Mouse (Mus musculus): ENCODE results near the gene Cpsf7. TPM values are rescaled to one million over a fixed set of nuclear protein-coding genes. Genes with fewer than 3 reads are reported as not detected.

The Cpsf7 gene
- polyA plus RNA-seq, 1 experiment from 2014 or later = 49.6 TPM

- 89% methylated on average over 8 of the region's 8 CpGs for WGBS
- H3K9me3 ChIP-seq (replicated peaks) = no peaks in the 10 kb centered on the region
These were observed 62.2 kb downstream of the Cpsf7 start for GRCm38 (mm10) chr19:10587231-10587630.

GRCm38 (mm10) chr19:10589127-10589857 lies 64.2 kb downstream of the Cpsf7 start:
- H3K9ac ChIP-seq = no peak overlapping the region
- ATAC-seq (replicated peaks; ENCODE audit: low FRiP score) = no peak
- no peaks in the 10 kb centered on the region for H3K4me1 ChIP-seq
- H3K36me3 ChIP-seq = peaks cover 21% of the 10 kb centered on the region
- H3K4me3 ChIP-seq (replicated peaks) = no peak overlapping the region
- H3K4me2 ChIP-seq = no peak overlapping the region
- WGBS = 58% methylated on average over 5 of the region's 5 CpGs
- H3K27ac ChIP-seq = no peak overlapping the region
- H3K9me3 ChIP-seq (replicated peaks) = no peaks in the 10 kb centered on the region
- no peaks in the 10 kb centered on the region for H3K27me3 ChIP-seq

More at GRCm38 (mm10) chr19:10587231-10587630, 62.2 kb downstream of the Cpsf7 start:
- ATAC-seq (replicated peaks; ENCODE audit: low FRiP score) = no peak
- H3K27me3 ChIP-seq = no peaks in the 10 kb centered on the region
- no peak overlapping the region for H3K4me2 ChIP-seq
- no peak overlapping the region for H3K4me3 ChIP-seq (replicated peaks)
- H3K27ac ChIP-seq = no peak overlapping the region
- H3K4me1 ChIP-seq = no peaks in the 10 kb centered on the region
- H3K36me3 ChIP-seq = peaks cover 17% of the 10 kb centered on the region
- H3K9ac ChIP-seq = no peak overlapping the region

DNA sequence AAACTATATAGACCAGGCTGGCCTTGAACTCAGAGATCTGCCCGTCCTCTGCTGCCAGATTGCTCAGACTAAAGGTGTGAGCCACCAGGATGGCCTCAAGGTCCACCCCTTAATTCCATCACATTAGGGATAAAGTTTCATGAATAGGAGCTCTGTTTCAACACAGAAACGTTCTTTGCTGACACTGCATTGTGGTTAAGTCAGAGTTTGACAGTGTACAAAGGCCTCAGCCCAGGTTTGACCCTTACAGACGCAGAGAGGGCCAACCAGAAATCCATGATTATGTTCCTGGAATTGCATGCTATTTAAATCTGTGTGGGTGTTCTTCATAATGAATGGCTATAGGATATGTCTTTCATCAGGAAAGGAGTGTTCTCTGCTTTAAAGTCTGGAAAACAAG lies 65.2 kb downstream of the Cpsf7 start:
- WGBS = 65% methylated on average over 3 of the region's 3 CpGs
- Histone ChIP-seq H3K9me3 (replicated peaks) (no peaks in the 10 kb centered on the region), H3K9ac (no peak overlapping the region), H3K4me1 (no peaks in the 10 kb centered on the region), H3K27me3 (no peaks in the 10 kb centered on the region), H3K36me3 (peaks cover 30% of the 10 kb centered on the region), H3K4me3 (replicated peaks) (no peak overlapping the region), H3K4me2 (no peak overlapping the region), H3K27ac (no peak overlapping the region)
- ATAC-seq (replicated peaks; ENCODE audit: low FRiP score) = no peak

DNA sequence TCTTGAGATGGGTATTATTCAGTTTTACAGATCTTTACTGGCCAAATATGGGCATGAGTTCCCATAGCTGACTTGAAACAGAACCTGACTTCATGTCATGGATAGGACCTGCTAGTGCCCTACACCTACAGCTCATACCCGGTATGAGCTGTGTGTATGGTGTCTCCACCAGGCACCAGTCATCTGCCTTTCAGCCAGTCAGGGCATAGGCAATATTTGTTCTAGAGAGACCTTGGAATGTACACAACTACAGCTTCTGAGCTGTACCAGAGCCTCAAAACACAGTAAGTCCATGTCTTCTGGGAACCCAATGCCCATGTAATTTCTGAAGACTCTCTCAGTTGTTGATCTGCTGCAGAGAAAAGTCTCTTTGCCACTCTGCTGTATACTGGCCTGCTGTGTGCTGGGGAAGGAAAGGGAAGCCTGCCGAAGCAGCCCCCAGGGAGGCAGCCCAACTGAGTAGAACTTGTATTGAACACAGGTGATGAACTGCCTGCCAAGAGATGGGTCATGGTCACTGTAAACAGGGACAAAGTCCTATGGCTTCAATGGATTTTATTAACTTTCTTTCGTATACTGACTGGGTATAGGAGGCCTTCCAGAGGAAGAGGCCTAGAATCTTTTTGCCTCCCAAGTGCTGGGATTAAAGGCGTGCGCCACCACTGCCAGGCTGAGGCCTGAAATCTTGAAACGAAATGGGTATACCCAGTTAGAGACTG lies 66.8 kb downstream of the Cpsf7 start:
- Histone ChIP-seq H3K36me3 (peaks cover 45% of the 10 kb centered on the region), H3K4me3 (replicated peaks) (no peak overlapping the region), H3K4me1 (no peaks in the 10 kb centered on the region), H3K9me3 (replicated peaks) (no peaks in the 10 kb centered on the region), H3K27me3 (no peaks in the 10 kb centered on the region), H3K4me2 (no peak overlapping the region), H3K27ac (no peak overlapping the region), H3K9ac (no peak overlapping the region)
- WGBS = 88% methylated on average over 6 of the region's 6 CpGs
- no peak for ATAC-seq (replicated peaks; ENCODE audit: low FRiP score)

Other genes with a start within 250 kb of the Cpsf7 start
- gene Dagla, start 220.4 kb upstream of the Cpsf7 start, polyA plus RNA-seq (2015; fragmentation: Nextera tagmentation; extraction: Ambion mirVana) = 3.1 and 3.7 TPM in 2 replicates
- 1.5 and 2.3 TPM in 2 replicates for gene Syt7, start 136.2 kb upstream of the Cpsf7 start, polyA plus RNA-seq (2015; fragmentation: Nextera tagmentation; extraction: Ambion mirVana)
- gene Lrrc10b, start 67.8 kb upstream of the Cpsf7 start, polyA plus RNA-seq (2015; fragmentation: Nextera tagmentation; extraction: Ambion mirVana) = 0.69 and 0.73 TPM in 2 replicates
- gene Ppp1r32, start 42.3 kb upstream of the Cpsf7 start, polyA plus RNA-seq (2015; fragmentation: Nextera tagmentation; extraction: Ambion mirVana) = not detected in 2 replicates
- 59.4 and 61.4 TPM in 2 replicates for gene Sdhaf2, start 876 bp downstream of the Cpsf7 start, polyA plus RNA-seq (2015; fragmentation: Nextera tagmentation; extraction: Ambion mirVana)
- gene Tmem216, start 31.0 kb downstream of the Cpsf7 start, polyA plus RNA-seq (2015; fragmentation: Nextera tagmentation; extraction: Ambion mirVana) = 47.1 and 51.6 TPM in 2 replicates
- gene Cyb561a3, start 51.9 kb downstream of the Cpsf7 start, polyA plus RNA-seq (2015; fragmentation: Nextera tagmentation; extraction: Ambion mirVana) = 16.6 and 16.7 TPM in 2 replicates
- gene Tmem138, start 52.1 kb downstream of the Cpsf7 start, polyA plus RNA-seq (2015; fragmentation: Nextera tagmentation; extraction: Ambion mirVana) = 43.2 and 46.9 TPM in 2 replicates
- gene Ddb1, start 80.1 kb downstream of the Cpsf7 start, polyA plus RNA-seq (2015; fragmentation: Nextera tagmentation; extraction: Ambion mirVana) = 338 and 368 TPM in 2 replicates
- gene Tkfc, start 80.4 kb downstream of the Cpsf7 start, polyA plus RNA-seq (2015; fragmentation: Nextera tagmentation; extraction: Ambion mirVana) = 32.3 and 38.7 TPM in 2 replicates
- gene Vwce, start 108.9 kb downstream of the Cpsf7 start, polyA plus RNA-seq (2015; fragmentation: Nextera tagmentation; extraction: Ambion mirVana) = 3.0 and 3.2 TPM in 2 replicates
- gene Pga5, start 152.8 kb downstream of the Cpsf7 start, polyA plus RNA-seq (2015; fragmentation: Nextera tagmentation; extraction: Ambion mirVana) = not detected in 2 replicates
- gene Vps37c, start 163.5 kb downstream of the Cpsf7 start, polyA plus RNA-seq (2015; fragmentation: Nextera tagmentation; extraction: Ambion mirVana) = 29.7 and 31.7 TPM in 2 replicates
- 0.34 and 0.82 TPM in 2 replicates for gene Cd5, start 213.7 kb downstream of the Cpsf7 start, polyA plus RNA-seq (2015; fragmentation: Nextera tagmentation; extraction: Ambion mirVana)